ENCODE assay signal across 7 mouse cellular contexts in the genomic region with DNA sequence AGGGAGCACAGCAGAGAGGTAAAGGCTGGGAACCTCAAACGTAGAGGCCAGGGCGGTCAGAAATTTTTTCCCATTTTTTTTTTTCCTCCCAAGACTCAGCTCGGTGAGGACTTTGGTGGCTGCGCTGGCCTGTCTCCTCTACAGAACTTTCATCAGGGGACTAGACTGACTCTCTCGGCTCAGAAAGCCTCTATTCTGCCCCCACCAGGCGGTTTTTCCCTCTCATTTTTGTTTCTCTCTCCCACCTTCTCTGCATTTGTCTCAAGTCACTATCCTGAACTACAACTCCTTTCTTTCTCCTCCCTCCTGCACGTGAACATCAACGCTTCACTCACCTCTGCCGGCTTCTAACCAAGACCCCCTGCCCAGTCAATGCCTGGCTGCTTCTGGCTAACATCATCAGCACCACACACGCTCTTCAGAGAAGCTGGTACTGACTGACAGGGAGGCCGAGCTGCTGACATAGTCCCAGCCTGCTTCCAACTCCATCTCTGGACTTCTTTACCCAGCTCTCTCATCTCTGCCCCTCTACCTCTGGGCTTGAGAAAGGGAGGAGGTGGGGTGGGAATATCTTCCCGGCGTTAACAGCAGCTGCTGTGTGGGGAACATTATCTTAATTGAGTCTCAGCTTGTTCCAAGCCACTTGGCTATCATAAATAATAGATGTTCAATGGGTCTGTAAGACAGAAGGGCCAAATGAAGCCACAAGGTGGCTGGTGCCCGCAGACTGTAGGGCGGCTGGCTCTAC.
DNase-seq lines count a peak whose midpoint lies in the region; TF ChIP-seq lines count a peak whose summit lies in the region.

No protein-coding gene starts in this region.

- DNase-seq in left cerebral cortex, adult 2 months (ENCODE audit: extremely low spot score in 1 of 2, low spot score in 2 of 2), result no peak
- no peak for DNase-seq in left cerebral cortex, postnatal 36 days (ENCODE audit: low spot score in 2 of 2)
- peak; percentile 49 for DNase-seq in embryo, embryonic 10.5 days (ENCODE audit: low spot score)
- DNase-seq in heart, postnatal 4 days, result peak; percentile 18
- peak; percentile 17 for DNase-seq in midbrain, embryonic 10.5 days (ENCODE audit: low spot score)
- no peak for DNase-seq in testis, postnatal 14 days (ENCODE audit: low spot score)
- no peak for DNase-seq in cerebellum, adult 11-12 months

- peaks cover 20% of the 10 kb centered on the region for H3K4me1 ChIP-seq in midbrain, embryonic 10.5 days

- no peaks in the 10 kb centered on the region for H3K9me3 ChIP-seq in midbrain, embryonic 10.5 days (replicated peaks)

- intact Hi-C loops in left cerebral cortex, adult 2 months (cut with DNase I), result loop anchor here (5.0 kb wide), 2 partner anchors 705 to 755 kb away; no protein-coding TSS in a partner anchor
- intact Hi-C loops in left cerebral cortex, postnatal 36 days (cut with DNase I), result no loop called here

- no peak overlapping the region for H3K27ac ChIP-seq in left cerebral cortex, adult 2 months
- no peak overlapping the region for H3K27ac ChIP-seq in midbrain, embryonic 10.5 days (replicated peaks)

- H3K4me3 ChIP-seq in left cerebral cortex, adult 2 months, result peak overlapping the region; percentile 36
- peak overlapping the region; percentile 54 for H3K4me3 ChIP-seq in midbrain, embryonic 10.5 days

- peak; percentile 44 for TF ChIP-seq CTCF in left cerebral cortex, adult 2 months (IDR thresholded peaks at IDR 0.05)

- H3K36me3 ChIP-seq in midbrain, embryonic 10.5 days, result no peaks in the 10 kb centered on the region

- H3K27me3 ChIP-seq in midbrain, embryonic 10.5 days (ENCODE audit: low read depth, poor library complexity, severe bottlenecking), result peaks cover 37% of the 10 kb centered on the region

- 17% methylated on average over 15 of the region's 15 CpGs for WGBS in midbrain, embryonic 10.5 days

Comparison
In these comparisons a context has a peak if more than half of its experiments do, and no peak if none do; other contexts are left out.
1. DNase-seq: peak in embryo, embryonic 10.5 days (single experiment), heart, postnatal 4 days (single experiment) and midbrain, embryonic 10.5 days (single experiment); none in left cerebral cortex, adult 2 months (0 of 2), left cerebral cortex, postnatal 36 days (0 of 2), testis, postnatal 14 days (single experiment) and cerebellum, adult 11-12 months (single experiment).